15 mouse cellular contexts compared by ENCODE assay signal in genomic region chr2:13410660-13411059, GRCm38 (mm10).
DNase-seq lines count a peak whose midpoint lies in the region; ATAC-seq and TF ChIP-seq lines count a peak whose summit lies in the region.
"Had no signal": no experiment of that assay in that cellular context is flagged by ENCODE, and none has a peak within 500 bp of the region (broad histone marks: within the 10 kb centered on the region; RNA-seq: fewer than 3 reads in every experiment).

No protein-coding gene starts in this region.

- TF ChIP-seq CTCF in intestine, postnatal 0 days (IDR thresholded peaks at IDR 0.05; ENCODE audit: low read depth) = no peak

- no peak overlapping the region for H3K4me3 ChIP-seq in heart, embryonic 16.5 days (ENCODE audit: low read length)
- H3K4me3 ChIP-seq in brown adipose tissue, adult 24 weeks (ENCODE audit: insufficient read depth, low read depth, low read length) = no peak overlapping the region
- peak overlapping the region; percentile 79 for H3K4me3 ChIP-seq in megakaryocyte, embryonic 14.5 days (replicated peaks)
- H3K4me3 ChIP-seq in intestine, postnatal 0 days (ENCODE audit: low read depth, low read length) = no peak overlapping the region
- H3K4me3 ChIP-seq: intestine, embryonic 15.5 days; lung, embryonic 15.5 days; neural tube, embryonic 13.5 days had no signal

- H3K9me3 ChIP-seq in heart, embryonic 16.5 days (replicated peaks; ENCODE audit: control insufficient read depth, low read length) = no peaks in the 10 kb centered on the region
- H3K9me3 ChIP-seq in megakaryocyte, embryonic 14.5 days = no peaks in the 10 kb centered on the region
- no peaks in the 10 kb centered on the region for H3K9me3 ChIP-seq in intestine, postnatal 0 days (ENCODE audit: control insufficient read depth)
- H3K9me3 ChIP-seq: intestine, embryonic 15.5 days; lung, embryonic 15.5 days; neural tube, embryonic 13.5 days had no signal

- H3K4me1 ChIP-seq in heart, embryonic 16.5 days (ENCODE audit: control insufficient read depth, insufficient read depth, low read length) = peaks cover 9% of the 10 kb centered on the region
- peaks cover 20% of the 10 kb centered on the region for H3K4me1 ChIP-seq in brown adipose tissue, adult 24 weeks (ENCODE audit: control insufficient read depth, insufficient read depth, insufficient read length, low read length)
- peaks cover 72% of the 10 kb centered on the region for H3K4me1 ChIP-seq in megakaryocyte, embryonic 14.5 days
- H3K4me1 ChIP-seq in intestine, postnatal 0 days (replicated peaks; ENCODE audit: control insufficient read depth, insufficient read depth, low read length) = no peaks in the 10 kb centered on the region
- H3K4me1 ChIP-seq: lung, embryonic 15.5 days had no signal

- no peak overlapping the region for H3K4me2 ChIP-seq in heart, embryonic 16.5 days (ENCODE audit: low read depth, low read length)
- H3K4me2 ChIP-seq in intestine, postnatal 0 days (replicated peaks; ENCODE audit: low read depth) = no peak overlapping the region
- H3K4me2 ChIP-seq: intestine, embryonic 15.5 days; lung, embryonic 15.5 days; neural tube, embryonic 13.5 days had no signal

- no peak for DNase-seq in heart, adult 8-10 months (ENCODE audit: low spot score)
- peak; percentile 63 for DNase-seq in CD4-positive helper T cell, adult 2 months (ENCODE audit: low read depth, low spot score)
- no peak for DNase-seq in neural tube, embryonic 10.5 days (ENCODE audit: extremely low spot score, low spot score)
- DNase-seq: cerebellum, postnatal 10 days; heart, postnatal 10 days; thymus, postnatal 14 days had no signal

- H3K27me3 ChIP-seq in heart, embryonic 16.5 days (ENCODE audit: control insufficient read depth, insufficient read depth, low read length) = no peaks in the 10 kb centered on the region
- H3K27me3 ChIP-seq in megakaryocyte, embryonic 14.5 days (replicated peaks) = no peaks in the 10 kb centered on the region
- H3K27me3 ChIP-seq in intestine, postnatal 0 days (replicated peaks; ENCODE audit: control insufficient read depth, insufficient read depth, low read length) = no peaks in the 10 kb centered on the region
- H3K27me3 ChIP-seq: intestine, embryonic 15.5 days; lung, embryonic 15.5 days; neural tube, embryonic 13.5 days; Patski had no signal

- WGBS in heart, embryonic 16.5 days = 61% methylated on average over 5 of the region's 5 CpGs
- 65% methylated on average over 5 of the region's 5 CpGs for WGBS in intestine, postnatal 0 days

- no peak; the same call in 1 of the 2 replicates for ATAC-seq in heart, embryonic 16.5 days (replicated peaks; ENCODE audit: extremely low read depth, insufficient read depth, low FRiP score)
- ATAC-seq in erythroid progenitor cell, adult 5-6 weeks (replicated peaks; ENCODE audit: low FRiP score, poor library complexity, severe bottlenecking) = no peak
- no peak for ATAC-seq in intestine, postnatal 0 days
- ATAC-seq: intestine, embryonic 15.5 days had no signal

- peak overlapping the region; percentile 56; the same call in 1 of the 2 replicates for H3K27ac ChIP-seq in heart, embryonic 16.5 days (ENCODE audit: low read length)
- H3K27ac ChIP-seq in brown adipose tissue, adult 24 weeks (replicated peaks; ENCODE audit: low read depth, low read length) = 0 out of 2 replicates have a peak overlapping the region, but pooled peaks have one; percentile 7
- H3K27ac ChIP-seq in intestine, postnatal 0 days (ENCODE audit: low read depth, low read length) = no peak overlapping the region
- H3K27ac ChIP-seq: intestine, embryonic 15.5 days; lung, embryonic 15.5 days; neural tube, embryonic 13.5 days had no signal

- H3K36me3 ChIP-seq in heart, embryonic 16.5 days (ENCODE audit: control insufficient read depth, insufficient read depth) = no peaks in the 10 kb centered on the region
- no peaks in the 10 kb centered on the region for H3K36me3 ChIP-seq in megakaryocyte, embryonic 14.5 days (replicated peaks; ENCODE audit: low read length)
- H3K36me3 ChIP-seq in intestine, postnatal 0 days (ENCODE audit: control insufficient read depth, insufficient read depth) = no peaks in the 10 kb centered on the region
- H3K36me3 ChIP-seq: intestine, embryonic 15.5 days; lung, embryonic 15.5 days; neural tube, embryonic 13.5 days had no signal

- H3K9ac ChIP-seq in heart, embryonic 16.5 days (ENCODE audit: low read length) = no peak overlapping the region
- H3K9ac ChIP-seq in intestine, postnatal 0 days (ENCODE audit: low read depth, low read length) = no peak overlapping the region
- H3K9ac ChIP-seq: intestine, embryonic 15.5 days; lung, embryonic 15.5 days; neural tube, embryonic 13.5 days had no signal
